Mouse (Mus musculus): ENCODE results near the gene Adad1.

GRCm38 (mm10) chr3:37141827-37142226 lies 78.5 kb downstream of the Adad1 start:
- TF ChIP-seq MYOG (IDR thresholded peaks at IDR 0.05; ENCODE audit: control insufficient read depth, extremely low read depth, insufficient read length): no peak
- no peak for TF ChIP-seq CTCF (IDR thresholded peaks at IDR 0.05; ENCODE audit: control insufficient read depth, insufficient read depth, insufficient read length)
